Comparison of ENCODE assay signal across 8 mouse cellular contexts in genomic region chr11:55032286-55032685, GRCm38 (mm10). TPM values are rescaled to one million over a fixed set of nuclear protein-coding genes. Genes with fewer than 3 reads are reported as not detected.
A peak's percentile ranks its signal among the peaks of the same experiment; 100 is the strongest.
DNase-seq lines count a peak whose midpoint lies in the region; ATAC-seq and TF ChIP-seq lines count a peak whose summit lies in the region.
"Had no signal": no experiment of that assay in that cellular context is flagged by ENCODE, and none has a peak within 500 bp of the region (broad histone marks: within the 10 kb centered on the region; RNA-seq: fewer than 3 reads in every experiment).

No protein-coding gene starts in this region.

- peaks cover 48% of the 10 kb centered on the region for H3K4me1 ChIP-seq in lung, embryonic 16.5 days (replicated peaks; ENCODE audit: control insufficient read depth, insufficient read depth, low read length)
- H3K4me1 ChIP-seq in forebrain, embryonic 10.5 days, result peaks cover 36% of the 10 kb centered on the region
- peaks cover 8% of the 10 kb centered on the region for H3K4me1 ChIP-seq in limb, embryonic 11.5 days (ENCODE audit: control insufficient read depth, insufficient read depth, low read length)
- H3K4me1 ChIP-seq in small intestine, adult 2 months (ENCODE audit: control insufficient read depth, insufficient read depth, insufficient read length, low read length), result peaks cover 23% of the 10 kb centered on the region

- no peak for ATAC-seq in lung, embryonic 16.5 days (ENCODE audit: low read depth)
- ATAC-seq in limb, embryonic 11.5 days (ENCODE audit: insufficient number of reproducible peaks, low FRiP score, low TSS enrichment, low read depth), result no peak
- no peak for ATAC-seq in monocyte, adult 5-6 weeks (replicated peaks; ENCODE audit: insufficient number of reproducible peaks, low FRiP score, low TSS enrichment, poor library complexity, severe bottlenecking)

- H3K4me3 ChIP-seq in lung, embryonic 16.5 days (ENCODE audit: low read length), result peak overlapping the region; percentile 83
- H3K4me3 ChIP-seq in forebrain, embryonic 10.5 days, result peak overlapping the region; percentile 70
- peak overlapping the region; percentile 67 for H3K4me3 ChIP-seq in limb, embryonic 11.5 days (ENCODE audit: low read depth, low read length)
- H3K4me3 ChIP-seq in small intestine, adult 2 months (ENCODE audit: low read depth, low read length), result peak overlapping the region; percentile 96

- TF ChIP-seq POLR2A in small intestine, adult 2 months (IDR thresholded peaks at IDR 0.05; ENCODE audit: low read depth, low read length), result no peak

- peak overlapping the region; percentile 99 for H3K27ac ChIP-seq in lung, embryonic 16.5 days (ENCODE audit: low read length)
- peak overlapping the region; percentile 67 for H3K27ac ChIP-seq in forebrain, embryonic 10.5 days
- H3K27ac ChIP-seq in limb, embryonic 11.5 days (replicated peaks; ENCODE audit: low read depth, low read length), result peak overlapping the region; percentile 55; the same call in 1 of the 2 replicates
- peak overlapping the region; percentile 72 for H3K27ac ChIP-seq in small intestine, adult 2 months (ENCODE audit: insufficient read depth, low read depth, low read length)

- no peaks in the 10 kb centered on the region for H3K27me3 ChIP-seq in lung, embryonic 16.5 days (ENCODE audit: control insufficient read depth, insufficient read depth, low read depth, low read length)
- H3K27me3 ChIP-seq in forebrain, embryonic 10.5 days (ENCODE audit: poor library complexity, severe bottlenecking), result peaks cover 53% of the 10 kb centered on the region
- H3K27me3 ChIP-seq in limb, embryonic 11.5 days (ENCODE audit: control insufficient read depth, insufficient read depth, low read length), result no peaks in the 10 kb centered on the region
- H3K27me3 ChIP-seq in small intestine, adult 2 months (ENCODE audit: control insufficient read depth, insufficient read depth, low read length), result peaks cover 4% of the 10 kb centered on the region; the same call in 1 of the 2 replicates

- H3K4me2 ChIP-seq in lung, embryonic 16.5 days (ENCODE audit: low read depth, low read length), result peak overlapping the region; percentile 86
- H3K4me2 ChIP-seq in limb, embryonic 11.5 days (ENCODE audit: low read depth, severe bottlenecking), result peak overlapping the region; percentile 99

- TF ChIP-seq CTCF in small intestine, adult 2 months (IDR thresholded peaks at IDR 0.05; ENCODE audit: extremely low read depth, insufficient read length, insufficient replicate concordance, low read depth, low read length), result no peak

- WGBS in lung, embryonic 16.5 days, result 5% methylated on average over 5 of the region's 5 CpGs
- 26% methylated on average over 5 of the region's 5 CpGs for WGBS in forebrain, embryonic 10.5 days
- 31% methylated on average over 5 of the region's 5 CpGs for WGBS in limb, embryonic 11.5 days
- 29% methylated on average over 5 of the region's 5 CpGs for WGBS in small intestine, adult 2 months

- DNase-seq in lung, postnatal 10 days, result no peak
- DNase-seq in forebrain, embryonic 10.5 days (ENCODE audit: extremely low spot score, low spot score), result no peak
- DNase-seq in limb, embryonic 11.5 days (ENCODE audit: low spot score), result no peak
- no peak for DNase-seq in cerebellum, adult 8-10 months
- DNase-seq: cerebellum, adult 9-11 months had no signal

- no peaks in the 10 kb centered on the region for H3K36me3 ChIP-seq in lung, embryonic 16.5 days (ENCODE audit: control insufficient read depth, insufficient read depth, low read length)
- no peaks in the 10 kb centered on the region for H3K36me3 ChIP-seq in forebrain, embryonic 10.5 days (replicated peaks)
- H3K36me3 ChIP-seq in limb, embryonic 11.5 days (ENCODE audit: control insufficient read depth, insufficient read depth, low read length), result no peaks in the 10 kb centered on the region
- no peaks in the 10 kb centered on the region for H3K36me3 ChIP-seq in small intestine, adult 2 months (ENCODE audit: control insufficient read depth, insufficient read depth, low read length)

- peak overlapping the region; percentile 86 for H3K9ac ChIP-seq in lung, embryonic 16.5 days (ENCODE audit: low read length)
- no peak overlapping the region for H3K9ac ChIP-seq in limb, embryonic 11.5 days (ENCODE audit: low read length)

- H3K9me3 ChIP-seq in lung, embryonic 16.5 days (ENCODE audit: control insufficient read depth, low read length), result no peaks in the 10 kb centered on the region
- H3K9me3 ChIP-seq in forebrain, embryonic 10.5 days, result no peaks in the 10 kb centered on the region
- H3K9me3 ChIP-seq in limb, embryonic 11.5 days (ENCODE audit: control insufficient read depth, low read length), result no peaks in the 10 kb centered on the region

RNA-seq across cellular contexts. Expression of gene Anxa6, which starts 1.0 kb away (rescaled TPM):
- 406 and 415 TPM in 2 replicates for polyA plus RNA-seq in lung, embryonic 16.5 days (2015; fragmentation: Nextera tagmentation; extraction: Ambion mirVana)
- polyA plus RNA-seq in forebrain, embryonic 10.5 days (2016; fragmentation: Nextera tagmentation; extraction: Ambion mirVana), result 35.4 and 38.9 TPM in 2 replicates
- polyA plus RNA-seq in limb, embryonic 11.5 days (2014; fragmentation: Nextera tagmentation; extraction: Ambion mirVana), result 93.9 and 97.4 TPM in 2 replicates
- 23.1 and 30.1 TPM in 2 replicates for polyA plus RNA-seq in small intestine, adult 2 months (2012; rRNA removed)
- 264 to 506 TPM (median 281 TPM) in 3 replicates for total RNA-seq in monocyte, adult 5-6 weeks (2017)

RNA-seq across cellular contexts. Expression of gene Ccdc69, which starts 45.6 kb away (rescaled TPM):
- 3.5 and 3.8 TPM in 2 replicates for polyA plus RNA-seq in lung, embryonic 16.5 days (2015; fragmentation: Nextera tagmentation; extraction: Ambion mirVana)
- polyA plus RNA-seq in forebrain, embryonic 10.5 days (2016; fragmentation: Nextera tagmentation; extraction: Ambion mirVana), result 0.25 and 0.73 TPM in 2 replicates
- 0.23 and 0.88 TPM in 2 replicates for polyA plus RNA-seq in limb, embryonic 11.5 days (2014; fragmentation: Nextera tagmentation; extraction: Ambion mirVana)
- 1.1 and 1.7 TPM in 2 replicates for polyA plus RNA-seq in small intestine, adult 2 months (2012; rRNA removed)
- 41.1 to 55.7 TPM (median 42.3 TPM) in 3 replicates for total RNA-seq in monocyte, adult 5-6 weeks (2017)
